Mouse (Mus musculus): ENCODE measurements around the gene N4bp1. TPM values are rescaled to one million over a fixed set of nuclear protein-coding genes. Genes with fewer than 3 reads are reported as not detected.

Gene N4bp1
- polyA plus RNA-seq, 1 experiment = 13.2 TPM

DNA sequence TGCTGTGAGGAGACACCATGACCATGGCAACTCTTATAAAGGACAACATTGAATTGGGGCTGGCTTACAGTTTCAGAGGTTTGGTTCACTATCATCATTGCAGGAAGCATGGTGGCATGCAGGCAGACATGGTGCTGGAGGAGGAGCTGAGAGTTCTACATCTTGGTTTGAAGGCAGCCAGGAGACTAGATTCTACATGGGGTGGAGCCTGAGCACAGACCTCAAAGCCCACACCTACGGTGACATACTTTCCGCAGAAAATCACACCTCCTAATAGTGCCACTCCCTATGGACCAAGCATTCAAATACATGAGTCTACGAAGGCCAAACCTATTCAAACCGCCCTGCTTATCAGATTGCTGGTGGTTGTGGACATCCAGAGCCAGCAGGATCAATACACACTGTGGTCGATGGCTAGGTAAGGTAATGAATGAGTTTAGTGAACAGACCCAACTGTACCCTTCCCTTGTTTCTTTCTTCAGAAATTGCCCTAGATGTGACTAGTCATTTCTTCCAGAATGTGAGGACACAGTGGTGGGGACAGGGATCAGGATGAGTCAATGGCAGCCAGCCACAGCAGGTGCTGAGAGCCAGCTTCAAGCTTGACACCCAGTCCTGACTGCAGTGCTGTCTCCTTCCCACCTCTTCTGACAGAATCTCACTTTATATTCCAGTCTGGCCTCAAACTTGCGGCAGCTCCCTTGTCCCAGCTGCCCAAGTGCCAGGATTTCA is 46.2 kb downstream of the N4bp1 start:
- no peak for DNase-seq
- TF ChIP-seq POLR2A (IDR thresholded peaks at IDR 0.05; ENCODE audit: low read depth, low read length) = no peak
- no peak for TF ChIP-seq CTCF (conservative IDR thresholded peaks at IDR 0.05; ENCODE audit: insufficient read depth, insufficient read length, low read depth, low read length)
- WGBS = 95% methylated on average over 6 of the region's 6 CpGs
- no peak overlapping the region for H3K27ac ChIP-seq (ENCODE audit: insufficient read depth, low read depth, low read length)
- no peaks in the 10 kb centered on the region for H3K36me3 ChIP-seq (ENCODE audit: control insufficient read depth, insufficient read depth, low read length)
- H3K4me3 ChIP-seq (ENCODE audit: insufficient read depth, low read depth, low read length) = no peak overlapping the region
- no peaks in the 10 kb centered on the region for H3K4me1 ChIP-seq (ENCODE audit: control insufficient read depth, insufficient read depth, low read length)
- H3K27me3 ChIP-seq (replicated peaks; ENCODE audit: control insufficient read depth, insufficient read depth, low read length) = no peaks in the 10 kb centered on the region

DNA sequence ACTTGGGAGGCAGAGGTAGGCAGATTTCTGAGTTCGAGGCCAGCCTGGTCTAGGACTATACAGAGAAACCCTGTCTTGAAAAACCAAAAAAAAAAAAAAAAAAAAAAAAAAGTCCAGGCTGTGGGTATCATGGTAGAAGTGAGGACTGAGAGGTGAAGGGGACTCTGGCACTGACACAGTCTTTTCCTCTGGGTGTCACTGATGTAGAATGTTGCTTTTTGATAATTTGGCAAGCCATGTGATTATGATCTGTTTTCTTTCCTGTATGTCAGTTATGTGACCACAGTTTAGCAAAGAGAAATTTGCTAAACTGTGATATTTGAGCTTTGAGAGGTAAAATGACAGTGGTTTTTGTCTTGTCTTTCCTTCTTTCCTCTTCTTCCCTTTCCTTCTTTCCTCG is 47.8 kb downstream of the N4bp1 start:
- 87% methylated on average over 2 of the region's 2 CpGs for WGBS
- Histone ChIP-seq H3K4me3 (ENCODE audit: insufficient read depth, low read depth, low read length) (no peak overlapping the region), H3K27me3 (replicated peaks; ENCODE audit: control insufficient read depth, insufficient read depth, low read length) (no peaks in the 10 kb centered on the region)

DNA sequence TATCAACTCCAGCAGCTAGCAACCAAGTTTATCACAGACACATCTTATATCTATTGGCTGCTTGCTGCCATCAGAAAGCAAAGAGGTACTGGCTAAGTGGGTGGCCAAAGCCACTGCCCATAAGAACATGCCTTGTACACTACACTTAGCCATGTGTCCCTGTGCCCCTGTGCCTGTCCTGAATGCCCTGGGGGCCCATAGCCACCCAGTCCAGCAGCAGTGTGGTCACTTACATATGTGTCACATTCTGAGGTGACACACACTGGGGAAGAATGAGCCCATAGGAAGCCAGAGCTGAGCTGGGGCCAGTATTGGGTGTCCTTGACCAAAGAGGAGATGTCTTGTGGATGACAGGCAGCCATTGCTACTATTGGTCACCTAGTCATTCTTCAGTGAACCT is 49.2 kb downstream of the N4bp1 start:
- Histone ChIP-seq H3K27me3 (replicated peaks; ENCODE audit: control insufficient read depth, insufficient read depth, low read length) (no peaks in the 10 kb centered on the region), H3K4me1 (ENCODE audit: control insufficient read depth, insufficient read depth, low read length) (no peaks in the 10 kb centered on the region), H3K4me3 (ENCODE audit: insufficient read depth, low read depth, low read length) (no peak overlapping the region), H3K36me3 (ENCODE audit: control insufficient read depth, insufficient read depth, low read length) (no peaks in the 10 kb centered on the region), H3K27ac (ENCODE audit: insufficient read depth, low read depth, low read length) (no peak overlapping the region)
- TF ChIP-seq POLR2A (IDR thresholded peaks at IDR 0.05; ENCODE audit: low read depth, low read length) (no peak), CTCF (conservative IDR thresholded peaks at IDR 0.05; ENCODE audit: insufficient read depth, insufficient read length, low read depth, low read length) (no peak)
- DNase-seq = no peak

More for the DNA sequence above, 47.8 kb downstream of the N4bp1 start:
- no peak for DNase-seq
- TF ChIP-seq CTCF (conservative IDR thresholded peaks at IDR 0.05; ENCODE audit: insufficient read depth, insufficient read length, low read depth, low read length) = no peak
- no peak for TF ChIP-seq POLR2A (IDR thresholded peaks at IDR 0.05; ENCODE audit: low read depth, low read length)
- Histone ChIP-seq H3K36me3 (ENCODE audit: control insufficient read depth, insufficient read depth, low read length) (no peaks in the 10 kb centered on the region), H3K27ac (ENCODE audit: insufficient read depth, low read depth, low read length) (no peak overlapping the region), H3K4me1 (ENCODE audit: control insufficient read depth, insufficient read depth, low read length) (no peaks in the 10 kb centered on the region)

DNA sequence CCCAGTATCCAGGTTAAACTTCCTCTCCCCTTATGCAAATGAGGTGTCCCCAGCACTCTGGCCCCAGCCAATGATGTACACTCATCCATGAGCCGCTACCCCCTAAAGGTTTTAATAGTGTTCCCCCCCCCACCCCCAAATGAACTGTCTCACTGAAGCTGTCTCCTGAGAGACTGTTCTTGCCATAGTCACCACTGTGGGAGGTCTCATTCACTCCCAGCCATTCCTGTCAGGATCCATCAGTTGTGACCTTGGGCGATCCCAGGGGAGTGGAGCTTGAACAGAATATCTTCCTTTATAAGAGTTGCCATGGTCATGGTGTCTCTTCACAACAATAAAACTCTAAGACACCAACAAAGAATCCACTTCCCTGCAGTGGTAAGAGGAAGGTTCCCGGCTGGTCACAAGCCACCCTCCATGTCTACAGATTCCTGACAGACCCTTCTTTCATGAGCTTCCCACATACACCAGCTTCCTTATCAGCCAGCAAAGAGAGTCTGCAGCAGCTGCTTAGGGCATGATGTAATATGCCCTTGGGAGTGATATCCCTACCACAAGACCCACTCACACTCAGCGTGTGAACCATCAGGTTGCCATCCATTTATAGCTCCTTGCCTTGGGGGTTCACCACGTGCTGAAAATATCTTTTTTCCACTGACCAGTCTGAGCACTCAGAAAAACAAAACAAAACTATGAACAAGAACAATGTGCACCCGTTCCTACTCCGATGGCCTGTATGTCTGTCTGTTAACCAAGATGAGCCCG is 50.4 kb downstream of the N4bp1 start:
- 88% methylated on average over 8 of the region's 8 CpGs for WGBS
- no peak for DNase-seq
- no peaks in the 10 kb centered on the region for H3K27me3 ChIP-seq (replicated peaks; ENCODE audit: control insufficient read depth, insufficient read depth, low read length)

DNA sequence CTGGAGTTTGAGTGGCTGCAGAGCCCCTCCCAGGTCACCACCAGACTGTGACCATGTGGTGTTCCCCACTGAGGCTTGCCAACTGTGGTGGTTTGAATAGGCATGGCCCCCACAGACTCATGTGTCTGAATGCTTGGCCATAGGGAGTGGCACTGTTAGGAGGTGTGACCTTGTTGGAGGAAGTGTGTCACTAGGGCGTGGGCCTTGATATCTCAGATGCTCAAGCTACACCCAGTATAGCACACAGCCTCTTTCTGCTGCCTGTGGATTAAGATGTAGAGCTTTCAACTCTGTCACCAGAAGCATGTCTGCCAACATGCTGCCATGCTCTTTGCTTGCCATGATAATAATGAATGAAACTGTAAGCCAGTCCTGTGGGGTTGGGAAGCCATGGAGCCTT is 51.1 kb downstream of the N4bp1 start:
- WGBS = 100% methylated on average over 1 of the region's 1 CpGs
- no peak for DNase-seq
- H3K4me1 ChIP-seq (ENCODE audit: control insufficient read depth, insufficient read depth, low read length) = no peaks in the 10 kb centered on the region
- no peak overlapping the region for H3K27ac ChIP-seq (ENCODE audit: insufficient read depth, low read depth, low read length)
- H3K27me3 ChIP-seq (replicated peaks; ENCODE audit: control insufficient read depth, insufficient read depth, low read length) = no peaks in the 10 kb centered on the region
- H3K36me3 ChIP-seq (ENCODE audit: control insufficient read depth, insufficient read depth, low read length) = no peaks in the 10 kb centered on the region
- TF ChIP-seq CTCF (conservative IDR thresholded peaks at IDR 0.05; ENCODE audit: insufficient read depth, insufficient read length, low read depth, low read length) (no peak), POLR2A (IDR thresholded peaks at IDR 0.05; ENCODE audit: low read depth, low read length) (no peak)
- H3K4me3 ChIP-seq (ENCODE audit: insufficient read depth, low read depth, low read length) = no peak overlapping the region

More for the DNA sequence above, 50.4 kb downstream of the N4bp1 start:
- Histone ChIP-seq H3K4me3 (ENCODE audit: insufficient read depth, low read depth, low read length) (no peak overlapping the region), H3K36me3 (ENCODE audit: control insufficient read depth, insufficient read depth, low read length) (no peaks in the 10 kb centered on the region), H3K4me1 (ENCODE audit: control insufficient read depth, insufficient read depth, low read length) (no peaks in the 10 kb centered on the region), H3K27ac (ENCODE audit: insufficient read depth, low read depth, low read length) (no peak overlapping the region)
- no peak for TF ChIP-seq POLR2A (IDR thresholded peaks at IDR 0.05; ENCODE audit: low read depth, low read length)
- TF ChIP-seq CTCF (conservative IDR thresholded peaks at IDR 0.05; ENCODE audit: insufficient read depth, insufficient read length, low read depth, low read length) = no peak

DNA sequence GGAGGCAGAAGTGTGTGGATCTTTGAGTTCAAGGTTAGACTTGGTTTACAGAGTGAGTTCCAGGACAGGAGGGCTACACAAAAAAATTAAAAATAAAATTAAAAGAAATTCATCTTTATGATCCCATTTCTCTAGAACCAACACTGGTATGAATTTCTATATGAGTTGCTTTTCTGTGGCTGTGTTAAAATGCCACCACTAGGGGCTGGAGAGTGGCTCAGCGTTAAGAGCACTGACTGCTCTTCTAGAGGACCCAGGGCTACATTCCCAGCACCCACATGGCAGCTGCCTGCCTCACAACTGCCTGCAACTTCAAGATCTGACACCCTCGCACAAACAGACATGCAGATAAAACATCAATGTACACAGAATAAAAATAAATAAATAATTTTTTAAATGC is 56.1 kb downstream of the N4bp1 start:
- no peaks in the 10 kb centered on the region for H3K27me3 ChIP-seq (replicated peaks; ENCODE audit: control insufficient read depth, insufficient read depth, low read length)
- DNase-seq = no peak
- H3K4me1 ChIP-seq (ENCODE audit: control insufficient read depth, insufficient read depth, low read length) = no peaks in the 10 kb centered on the region
- H3K27ac ChIP-seq (ENCODE audit: insufficient read depth, low read depth, low read length) = no peak overlapping the region
- no peak for TF ChIP-seq POLR2A (IDR thresholded peaks at IDR 0.05; ENCODE audit: low read depth, low read length)
- 0 out of 2 replicates have a peak, but pooled peaks have one; percentile 4 for TF ChIP-seq CTCF (conservative IDR thresholded peaks at IDR 0.05; ENCODE audit: insufficient read depth, insufficient read length, low read depth, low read length)
- no peaks in the 10 kb centered on the region for H3K36me3 ChIP-seq (ENCODE audit: control insufficient read depth, insufficient read depth, low read length)
- 60% methylated on average over 2 of the region's 2 CpGs for WGBS
- H3K4me3 ChIP-seq (ENCODE audit: insufficient read depth, low read depth, low read length) = no peak overlapping the region

DNA sequence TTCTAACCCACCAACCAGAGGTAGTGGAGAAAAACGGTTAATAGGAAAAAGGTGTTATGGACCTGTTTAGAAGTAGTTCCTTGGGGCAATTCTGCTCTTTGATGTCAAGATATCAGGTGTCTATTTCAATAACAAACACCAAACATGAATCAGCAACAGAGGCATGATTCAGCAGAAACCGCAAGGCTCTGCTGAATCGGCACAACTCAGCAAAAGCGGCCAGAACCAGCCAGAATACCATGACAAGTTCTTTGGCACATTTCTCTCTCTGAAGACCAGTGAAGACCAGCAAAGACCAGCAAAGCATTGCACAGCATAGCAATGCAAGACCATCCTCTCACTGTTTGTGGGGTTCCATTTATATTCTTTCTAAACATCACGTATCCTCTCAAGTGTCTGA is 57.9 kb downstream of the N4bp1 start:
- no peak overlapping the region for H3K27ac ChIP-seq (ENCODE audit: insufficient read depth, low read depth, low read length)
- WGBS = 90% methylated on average over 5 of the region's 5 CpGs
- no peak for DNase-seq
- no peaks in the 10 kb centered on the region for H3K27me3 ChIP-seq (replicated peaks; ENCODE audit: control insufficient read depth, insufficient read depth, low read length)
- TF ChIP-seq CTCF (conservative IDR thresholded peaks at IDR 0.05; ENCODE audit: insufficient read depth, insufficient read length, low read depth, low read length) = no peak
- no peak for TF ChIP-seq POLR2A (IDR thresholded peaks at IDR 0.05; ENCODE audit: low read depth, low read length)
- no peak overlapping the region for H3K4me3 ChIP-seq (ENCODE audit: insufficient read depth, low read depth, low read length)
- H3K4me1 ChIP-seq (ENCODE audit: control insufficient read depth, insufficient read depth, low read length) = no peaks in the 10 kb centered on the region
- H3K36me3 ChIP-seq (ENCODE audit: control insufficient read depth, insufficient read depth, low read length) = no peaks in the 10 kb centered on the region
